Mouse (Mus musculus) kidney, postnatal 0 days (tissue): Measurements from ENCODE around the gene Ap1m2. TPM values are rescaled to one million over a fixed set of nuclear protein-coding genes. Genes with fewer than 3 reads are reported as not detected.
"Not testable (repeated sequence)": the region's sequence is repeated elsewhere in the genome, so short reads cannot be mapped to it uniquely, and the experiment has no call there.

Experiments
- ATAC-seq: fragments of 200-750 bp; cut with Nextera tagmentation; replicated peaks from 2 replicates; pipeline ENCODE4 v1.8.0; 2017; ENCODE audit warnings: low read depth, moderate number of reproducible peaks, moderate TSS enrichment, moderate library complexity; ENCODE audit not compliant: low FRiP score
- DNase-seq: peaks from one replicate; pipeline ENCODE4 v3.0.0-alpha.2; 2016; ENCODE audit warnings: low spot score
- H3K27ac ChIP-seq: fragments of 300-500 bp; sonication (generic); 2 replicates; pipeline ENCODE4 v1.5.1; 2014; ENCODE audit warnings: mild to moderate bottlenecking
- H3K27me3 ChIP-seq: fragments of 300-500 bp; sonication (generic); 2 replicates; pipeline ENCODE4 v1.6.1; 2014; ENCODE audit warnings: low read length, mixed read lengths; ENCODE audit not compliant: insufficient read depth
- H3K36me3 ChIP-seq: fragments of 300-500 bp; sonication (generic); 2 replicates; pipeline ENCODE4 v1.6.1; 2014; ENCODE audit warnings: low read length, mixed read lengths; ENCODE audit not compliant: insufficient read depth
- H3K4me1 ChIP-seq: fragments of 300-500 bp; sonication (generic); replicated peaks from 2 replicates; pipeline ENCODE4 v1.6.1; 2014; ENCODE audit warnings: antibody characterized with exemption, low read length, mixed read lengths; ENCODE audit not compliant: insufficient read depth
- H3K4me2 ChIP-seq: fragments of 300-500 bp; sonication (generic); 2 replicates; pipeline ENCODE4 v1.6.1; 2014; ENCODE audit warnings: mild to moderate bottlenecking, low read length, moderate library complexity, mixed read lengths
- H3K4me3 ChIP-seq: fragments of 300-500 bp; sonication (generic); replicated peaks from 2 replicates; pipeline ENCODE4 v1.5.1; 2014; ENCODE audit warnings: low read depth, low read length
- H3K9ac ChIP-seq: fragments of 300-500 bp; sonication (generic); 2 replicates; pipeline ENCODE4 v1.6.1; 2014; ENCODE audit warnings: low read depth, low read length
- H3K9me3 ChIP-seq: fragments of 300-500 bp; sonication (generic); replicated peaks from 2 replicates; pipeline ENCODE4 v1.6.1; 2016; ENCODE audit warnings: low read length, inconsistent platforms, mixed read lengths
- CTCF ChIP-seq: IDR thresholded peaks from 2 replicates; pipeline ENCODE4 v1.5.1; 2016; ENCODE audit warnings: antibody characterized with exemption, low read depth, mild to moderate bottlenecking, moderate library complexity
- WGBS: fragments of 180-500 bp; shearing (Covaris S2); extraction: QIAGEN DNeasy Blood & Tissue Kit; methylation state at CpG from one replicate; pipeline ENCODE4 v1.1.7; 2014; 5-methylcytosine and 5-hydroxymethylcytosine counted together
- polyA plus RNA-seq: library from polyadenylated mRNA; unstranded; fragments of >200 nt; fragmentation: Nextera tagmentation; extraction: Ambion mirVana; gene quantifications from 2 replicates; pipeline ENCODE4 v1.2.1, GENCODE M21; 2015

Gene Ap1m2
- polyA plus RNA-seq, 1 experiment from 2014 or later: 57.3 TPM

DNA sequence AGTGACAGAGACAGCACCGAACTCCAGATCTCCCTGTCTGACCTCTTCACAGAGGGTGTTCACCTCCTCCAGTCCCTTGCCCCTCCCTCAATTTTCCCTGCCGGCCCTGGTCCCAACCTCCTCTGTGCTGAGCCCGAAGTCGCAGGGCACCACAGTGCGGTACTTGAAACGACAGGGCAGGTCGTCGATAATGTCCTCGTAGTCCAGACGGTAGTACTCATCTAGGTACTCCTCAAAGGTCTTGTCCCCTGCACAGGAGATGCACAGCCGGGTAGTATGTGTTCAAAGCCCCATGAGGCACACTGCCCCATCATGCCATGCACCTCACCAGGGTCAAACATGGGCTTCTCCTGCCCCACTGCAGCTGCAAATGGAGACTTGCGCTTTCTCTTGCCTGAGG lies 36.4 kb downstream of the Ap1m2 start:
- 86% methylated on average over 12 of the region's 12 CpGs for WGBS
- ATAC-seq (no peak), DNase-seq (no peak)
- Histone ChIP-seq H3K36me3 (peaks cover 88% of the 10 kb centered on the region), H3K9ac (no peak overlapping the region), H3K27ac (no peak overlapping the region), H3K4me3 (no peak overlapping the region), H3K4me1 (no peaks in the 10 kb centered on the region), H3K27me3 (no peaks in the 10 kb centered on the region), H3K9me3 (no peaks in the 10 kb centered on the region), H3K4me2 (no peak overlapping the region)
- TF ChIP-seq CTCF: no peak

DNA sequence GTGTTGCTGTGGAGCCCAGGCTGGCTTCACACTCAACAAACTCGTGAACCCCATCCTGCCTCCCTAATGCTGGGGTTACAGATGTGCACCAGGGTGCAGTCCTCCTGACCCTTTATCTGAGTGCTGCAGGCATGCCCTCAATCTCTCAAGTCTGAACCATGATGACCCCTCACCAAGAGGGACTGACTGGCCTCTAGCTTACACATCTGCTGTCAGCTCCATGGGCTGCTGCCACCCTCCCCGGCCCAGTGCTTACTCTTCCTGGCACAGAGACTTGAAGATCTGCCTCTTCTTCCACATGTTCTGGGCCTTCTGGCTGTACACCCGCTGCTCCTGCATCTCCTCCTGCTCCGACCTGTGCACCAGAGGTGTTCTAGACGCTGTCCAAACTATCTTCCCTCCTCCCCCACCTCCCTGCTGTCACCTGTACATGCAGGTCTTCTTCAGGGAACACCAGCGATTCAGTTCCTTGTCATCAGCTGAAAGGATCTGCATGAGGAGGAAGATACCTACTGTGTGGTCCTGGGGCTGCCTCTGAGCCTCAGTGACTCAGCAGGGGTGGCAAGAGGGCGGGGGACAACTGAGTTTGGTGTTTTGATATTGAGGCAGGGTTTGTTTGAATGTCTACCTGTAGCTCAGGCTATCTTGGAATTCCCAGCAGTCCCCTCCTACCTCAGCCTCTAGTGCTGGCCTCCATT lies 37.0 kb downstream of the Ap1m2 start:
- Histone ChIP-seq H3K27me3 (no peaks in the 10 kb centered on the region), H3K27ac (no peak overlapping the region), H3K4me2 (no peak overlapping the region), H3K4me3 (no peak overlapping the region), H3K9ac (no peak overlapping the region), H3K9me3 (no peaks in the 10 kb centered on the region), H3K36me3 (peaks cover 89% of the 10 kb centered on the region), H3K4me1 (no peaks in the 10 kb centered on the region)
- TF ChIP-seq CTCF: no peak
- ATAC-seq (no peak), DNase-seq (no peak)
- 80% methylated on average over 7 of the region's 7 CpGs for WGBS

GRCm38 (mm10) chr9:21274336-21274735 lies 37.8 kb downstream of the Ap1m2 start:
- TF ChIP-seq CTCF: no peak
- H3K4me2 ChIP-seq: no peak overlapping the region
- H3K36me3 ChIP-seq: peaks cover 81% of the 10 kb centered on the region
- no peak for ATAC-seq
- no peak overlapping the region for H3K9ac ChIP-seq
- H3K4me3 ChIP-seq: no peak overlapping the region
- H3K27me3 ChIP-seq: no peaks in the 10 kb centered on the region
- H3K4me1 ChIP-seq: no peaks in the 10 kb centered on the region
- no peak overlapping the region for H3K27ac ChIP-seq
- no peaks in the 10 kb centered on the region for H3K9me3 ChIP-seq
- 89% methylated on average over 3 of the region's 3 CpGs for WGBS
- no peak for DNase-seq

- Histone ChIP-seq H3K4me2 (no peak overlapping the region), H3K4me3 (no peak overlapping the region), H3K36me3 (peaks cover 81% of the 10 kb centered on the region), H3K9me3 (no peaks in the 10 kb centered on the region), H3K27me3 (no peaks in the 10 kb centered on the region), H3K27ac (no peak overlapping the region), H3K4me1 (no peaks in the 10 kb centered on the region), H3K9ac (no peak overlapping the region)
- no peak for DNase-seq
- 80% methylated on average over 7 of the region's 7 CpGs for WGBS
- no peak for TF ChIP-seq CTCF
- ATAC-seq: no peak
Observed at GRCm38 (mm10) chr9:21273520-21274228, 38.5 kb downstream of the Ap1m2 start.

DNA sequence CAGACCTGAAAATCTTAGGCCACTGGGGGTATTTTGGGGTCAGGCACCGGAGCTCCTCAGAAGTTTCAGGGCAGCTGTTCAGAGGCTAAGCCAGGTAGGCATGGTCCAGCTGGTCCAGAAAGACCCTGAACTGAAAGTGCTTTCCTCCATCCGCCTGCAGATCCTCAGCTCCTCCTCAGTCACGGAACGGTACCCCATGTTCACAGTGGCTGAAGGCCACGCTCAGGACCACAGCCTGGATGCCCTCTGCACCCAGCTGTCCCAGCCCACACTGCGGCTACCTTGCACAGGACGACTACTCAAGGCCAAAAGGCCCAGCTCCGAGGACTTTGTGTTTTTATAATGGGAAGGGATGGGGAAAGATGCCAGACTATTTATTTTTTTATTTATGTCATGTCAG lies 39.0 kb downstream of the Ap1m2 start:
- Histone ChIP-seq H3K9me3 (no peaks in the 10 kb centered on the region), H3K4me3 (no peak overlapping the region), H3K4me2 (no peak overlapping the region), H3K4me1 (no peaks in the 10 kb centered on the region), H3K9ac (no peak overlapping the region), H3K36me3 (peaks cover 82% of the 10 kb centered on the region), H3K27me3 (no peaks in the 10 kb centered on the region), H3K27ac (no peak overlapping the region)
- TF ChIP-seq CTCF: no peak
- WGBS: 75% methylated on average over 8 of the region's 8 CpGs
- DNase-seq: no peak
- ATAC-seq: no peak

DNA sequence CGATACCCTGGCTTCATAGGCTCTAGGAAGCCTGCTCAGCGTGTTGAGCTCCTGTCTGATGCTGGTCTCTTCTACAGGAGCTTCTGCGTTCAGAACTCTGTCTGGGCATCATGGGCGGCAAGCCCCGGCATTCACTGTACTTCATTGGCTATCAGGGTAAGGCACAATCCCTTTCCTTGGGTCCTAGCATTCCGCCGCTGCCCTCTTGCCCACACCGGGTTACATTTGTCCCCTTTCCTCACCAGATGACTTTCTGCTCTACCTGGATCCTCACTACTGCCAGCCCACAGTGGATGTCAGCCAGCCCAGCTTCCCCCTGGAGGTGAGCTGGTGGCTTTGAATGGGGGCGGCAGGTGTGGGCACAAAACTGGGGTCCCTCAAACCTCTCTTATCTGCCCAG lies 39.7 kb downstream of the Ap1m2 start:
- no peak for TF ChIP-seq CTCF
- peaks cover 78% of the 10 kb centered on the region for H3K36me3 ChIP-seq
- DNase-seq (no peak), ATAC-seq (no peak)
- H3K4me1 ChIP-seq: no peaks in the 10 kb centered on the region
- H3K9ac ChIP-seq: no peak overlapping the region
- H3K9me3 ChIP-seq: no peaks in the 10 kb centered on the region
- H3K4me2 ChIP-seq: no peak overlapping the region
- WGBS: 90% methylated on average over 9 of the region's 9 CpGs
- no peak overlapping the region for H3K4me3 ChIP-seq
- H3K27ac ChIP-seq: no peak overlapping the region
- no peaks in the 10 kb centered on the region for H3K27me3 ChIP-seq

GRCm38 (mm10) chr9:21269590-21269989 lies 42.5 kb downstream of the Ap1m2 start:
- not testable (repeated sequence) for H3K4me2 ChIP-seq, ATAC-seq, H3K9ac ChIP-seq, H3K4me3 ChIP-seq, H3K9me3 ChIP-seq, DNase-seq, H3K27ac ChIP-seq, H3K4me1 ChIP-seq, H3K27me3 ChIP-seq
- WGBS: 70% methylated on average over 5 of the region's 5 CpGs
- peaks cover 56% of the 10 kb centered on the region for H3K36me3 ChIP-seq
